Mouse (Mus musculus): Measurements from ENCODE around the gene Ppp3ca.

Ppp3ca gene

GRCm38 (mm10) chr3:136670110-136670359, at the start of gene Ppp3ca:
Gene Ppp3ca, plus strand, starts transcription at chr3:136670124.
- no peak for DNase-seq (ENCODE audit: low read depth, low spot score)

DNA sequence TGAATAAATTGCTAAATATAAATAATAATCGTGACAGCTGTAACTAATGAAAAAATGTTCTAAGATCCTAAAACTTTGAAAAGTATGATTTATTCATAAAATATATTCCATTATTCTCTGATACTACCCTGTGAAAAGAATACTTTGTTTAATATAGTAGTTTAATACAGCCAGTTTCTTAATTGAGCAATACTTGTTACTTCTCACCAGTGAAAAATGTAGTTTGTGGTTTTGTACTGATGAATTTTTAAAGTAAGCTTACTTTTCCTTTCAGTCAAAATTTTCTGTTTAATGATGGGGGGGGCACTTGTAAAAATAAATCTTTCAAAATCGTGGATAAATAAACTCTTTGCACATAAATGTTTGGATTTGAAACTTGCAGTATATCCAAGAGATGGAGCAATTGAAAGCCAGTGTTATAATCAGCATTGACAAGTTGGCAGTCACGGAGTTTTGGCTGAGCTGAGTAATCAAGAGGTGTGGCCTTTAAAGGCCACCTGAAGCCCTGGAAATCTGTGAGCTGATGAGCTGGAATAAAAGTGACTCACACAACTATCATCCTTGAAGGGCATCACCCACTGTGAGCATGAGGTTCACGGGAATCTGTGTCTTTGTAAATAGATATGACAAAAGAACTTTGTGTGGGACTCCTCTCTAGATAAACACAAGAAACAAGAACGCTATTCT, 29.2 kb upstream of the Ppp3ca start:
- no peak for DNase-seq (ENCODE audit: low read depth, low spot score)

DNA sequence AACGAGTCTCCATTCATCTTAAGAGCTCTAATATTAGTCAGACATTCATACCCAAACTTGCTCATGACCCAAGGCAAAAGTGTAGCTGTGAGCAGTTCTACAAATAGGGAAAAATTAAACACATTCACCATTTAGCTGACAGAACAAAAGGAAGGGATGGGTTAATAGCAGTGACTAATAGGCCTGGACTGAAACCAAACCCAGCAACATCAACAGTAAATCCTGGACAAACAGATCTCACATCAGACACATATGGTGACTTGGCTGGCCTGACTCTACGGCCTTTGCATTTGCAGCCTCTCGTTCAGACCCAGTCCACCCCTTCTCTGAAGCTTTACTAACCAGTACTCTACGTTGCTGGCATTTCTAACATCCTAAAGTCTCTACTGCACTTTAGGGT, 19.0 kb upstream of the Ppp3ca start:
- no peak for DNase-seq (ENCODE audit: low read depth, low spot score)

GRCm38 (mm10) chr3:136651496-136651895, 18.4 kb upstream of the Ppp3ca start:
- DNase-seq (ENCODE audit: low read depth, low spot score), result no peak

- DNase-seq (ENCODE audit: low read depth, low spot score), result no peak
Observed at GRCm38 (mm10) chr3:136656460-136657035, 13.4 kb upstream of the Ppp3ca start.

- no peak for DNase-seq (ENCODE audit: low read depth, low spot score)
Observed at GRCm38 (mm10) chr3:136658681-136659080, 11.2 kb upstream of the Ppp3ca start.

GRCm38 (mm10) chr3:136665119-136665518, 4.8 kb upstream of the Ppp3ca start:
- DNase-seq (ENCODE audit: low read depth, low spot score), result no peak

GRCm38 (mm10) chr3:136668072-136668471, 1.9 kb upstream of the Ppp3ca start:
- DNase-seq (ENCODE audit: low read depth, low spot score), result no peak

GRCm38 (mm10) chr3:136669231-136670109, 454 bp upstream of the Ppp3ca start:
- DNase-seq (ENCODE audit: low read depth, low spot score), result peak; percentile 96

DNA sequence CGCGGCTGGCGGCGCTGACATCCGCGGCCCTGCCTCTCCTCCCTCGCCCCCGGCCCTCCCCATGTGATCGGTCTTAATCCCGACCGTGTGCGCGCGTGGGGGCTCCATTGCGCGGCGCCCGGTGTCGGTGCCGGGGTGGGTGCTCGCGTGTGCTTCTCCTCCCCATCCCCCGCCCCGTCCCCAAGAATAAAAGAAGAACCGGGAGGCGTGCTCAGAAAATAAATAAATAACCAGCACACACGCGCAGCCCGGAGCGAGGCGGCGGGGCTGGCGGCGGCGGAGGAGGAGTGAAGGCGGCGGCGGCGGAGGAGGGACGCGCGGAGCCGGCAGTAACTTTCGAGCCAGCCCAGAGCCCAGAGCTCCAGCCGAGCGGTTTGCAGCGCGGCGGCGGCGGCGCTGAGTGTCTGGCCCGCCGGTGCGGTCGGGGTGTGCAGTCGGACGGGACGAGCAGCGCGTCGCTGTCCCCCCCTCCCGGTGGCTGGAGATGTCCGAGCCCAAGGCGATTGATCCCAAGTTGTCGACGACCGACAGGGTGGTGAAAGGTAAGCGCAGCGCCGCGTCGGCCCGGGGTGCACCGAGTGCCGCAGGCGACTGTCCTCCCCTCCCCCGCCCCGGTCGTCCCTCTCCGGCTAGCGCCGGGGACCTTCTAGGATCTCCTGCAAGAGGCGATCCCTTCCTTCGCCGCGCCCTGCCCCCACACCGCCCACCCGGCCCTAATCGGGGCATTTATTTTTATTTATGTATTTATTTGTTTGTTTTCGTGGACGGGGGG, 622 bp downstream of the Ppp3ca start:
- DNase-seq (ENCODE audit: low read depth, low spot score), result peak; percentile 51

DNA sequence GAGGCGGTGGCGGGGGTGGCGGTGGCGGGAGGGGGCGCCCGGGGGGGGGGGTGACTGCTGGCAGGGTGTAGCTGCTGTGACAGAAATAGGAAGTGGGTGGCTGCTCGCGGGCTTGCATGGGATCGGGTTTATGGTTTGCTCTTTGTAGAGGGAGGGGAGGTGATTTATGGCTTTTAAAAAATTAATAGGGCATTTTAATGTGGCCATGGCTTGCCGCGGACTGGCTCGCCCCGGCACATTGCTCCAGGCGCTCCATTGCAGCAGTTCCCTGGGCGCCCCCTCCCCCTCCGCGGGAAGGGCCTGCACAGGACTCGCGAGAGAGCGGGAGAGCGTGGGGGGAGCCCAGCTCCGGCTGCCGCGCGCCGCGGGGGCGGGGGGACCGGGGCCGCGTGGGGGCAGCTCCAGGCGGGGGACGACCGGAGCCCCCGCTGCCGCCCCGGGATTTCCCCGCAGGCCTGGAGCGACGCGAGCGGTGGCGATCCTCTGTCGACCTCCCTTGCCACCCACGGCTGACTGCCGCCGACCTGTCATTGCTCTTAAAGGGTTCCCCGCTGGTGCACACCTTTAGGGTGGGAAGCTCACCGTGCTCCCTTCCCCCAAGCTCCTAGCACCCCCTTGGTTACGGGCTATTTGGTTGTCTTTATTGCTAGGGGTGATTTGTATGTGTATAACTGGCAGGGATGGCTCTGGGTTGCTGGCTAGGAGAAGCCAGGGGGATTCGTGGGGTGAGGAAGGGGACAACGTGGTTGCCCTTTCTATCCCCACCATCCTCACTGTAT, 1.4 kb downstream of the Ppp3ca start:
- DNase-seq (ENCODE audit: low read depth, low spot score), result peak; percentile 68

- DNase-seq (ENCODE audit: low read depth, low spot score), result no peak
Observed at GRCm38 (mm10) chr3:136671940-136672278, 2.0 kb downstream of the Ppp3ca start.

DNA sequence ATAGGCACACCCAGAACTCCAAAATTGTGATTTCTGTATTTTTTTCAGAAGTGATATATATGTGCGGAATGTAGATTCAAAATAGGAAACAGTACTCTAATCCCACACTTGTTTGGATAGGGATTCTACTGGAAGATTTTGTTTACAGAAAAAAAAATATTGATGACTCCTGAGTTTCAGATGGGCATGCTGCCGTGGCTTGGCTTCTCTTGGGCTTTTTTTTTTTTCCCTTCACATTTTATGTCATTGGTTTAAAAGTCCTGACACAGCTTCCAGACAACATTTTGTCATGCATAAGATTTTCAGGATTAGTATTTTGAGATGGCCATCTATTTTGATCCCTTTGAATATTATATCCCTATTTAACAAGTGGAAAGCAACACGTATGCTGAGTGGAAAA, 2.9 kb downstream of the Ppp3ca start:
- DNase-seq (ENCODE audit: low read depth, low spot score), result no peak

GRCm38 (mm10) chr3:136673363-136673762, 3.4 kb downstream of the Ppp3ca start:
- no peak for DNase-seq (ENCODE audit: low read depth, low spot score)

GRCm38 (mm10) chr3:136674486-136674885, 4.6 kb downstream of the Ppp3ca start:
- no peak for DNase-seq (ENCODE audit: low read depth, low spot score)

DNA sequence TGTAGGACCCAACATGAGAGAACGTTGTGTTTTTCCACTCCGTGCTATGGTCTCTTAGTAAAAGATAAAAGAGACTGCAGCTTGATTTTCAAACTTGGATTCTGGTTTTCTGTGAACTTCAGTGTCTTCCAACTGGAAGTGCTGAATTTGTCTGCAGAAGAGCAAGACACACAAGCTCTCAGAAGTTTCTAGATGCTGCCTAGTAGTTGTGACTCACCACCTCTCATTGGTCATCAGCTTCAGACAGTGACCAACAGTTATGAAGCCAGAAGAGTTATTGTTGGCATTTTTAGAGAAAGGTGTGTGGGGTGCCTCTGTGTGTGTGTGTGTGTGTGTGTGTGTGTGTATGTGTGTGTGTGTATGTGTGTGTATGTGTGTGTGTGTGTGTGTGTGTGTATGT, 7.1 kb downstream of the Ppp3ca start:
- DNase-seq (ENCODE audit: low read depth, low spot score), result no peak

GRCm38 (mm10) chr3:136678386-136678785, 8.5 kb downstream of the Ppp3ca start:
- DNase-seq (ENCODE audit: low read depth, low spot score), result no peak

- no peak for DNase-seq (ENCODE audit: low read depth, low spot score)
Observed at GRCm38 (mm10) chr3:136679903-136680491, 10.1 kb downstream of the Ppp3ca start.

DNA sequence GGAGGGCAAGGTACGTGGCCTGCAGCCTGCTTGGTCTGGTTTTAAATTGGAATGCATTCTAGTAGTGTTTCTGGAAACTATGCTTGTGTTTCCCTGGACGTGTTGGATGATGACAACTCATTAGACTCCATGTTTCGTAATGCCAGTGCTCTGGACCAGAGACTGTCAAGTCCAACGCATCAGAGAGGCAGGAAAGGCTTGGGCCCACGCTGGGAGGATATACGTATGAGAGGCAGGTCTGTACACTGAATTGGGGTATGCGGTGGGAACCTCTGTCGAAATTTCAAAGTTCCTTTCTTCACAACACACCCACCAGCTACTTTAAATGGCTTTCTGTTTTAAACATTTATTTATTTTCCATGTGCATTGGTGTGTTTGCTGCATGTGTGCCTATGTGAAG, 12.3 kb downstream of the Ppp3ca start:
- DNase-seq (ENCODE audit: low read depth, low spot score), result no peak

DNA sequence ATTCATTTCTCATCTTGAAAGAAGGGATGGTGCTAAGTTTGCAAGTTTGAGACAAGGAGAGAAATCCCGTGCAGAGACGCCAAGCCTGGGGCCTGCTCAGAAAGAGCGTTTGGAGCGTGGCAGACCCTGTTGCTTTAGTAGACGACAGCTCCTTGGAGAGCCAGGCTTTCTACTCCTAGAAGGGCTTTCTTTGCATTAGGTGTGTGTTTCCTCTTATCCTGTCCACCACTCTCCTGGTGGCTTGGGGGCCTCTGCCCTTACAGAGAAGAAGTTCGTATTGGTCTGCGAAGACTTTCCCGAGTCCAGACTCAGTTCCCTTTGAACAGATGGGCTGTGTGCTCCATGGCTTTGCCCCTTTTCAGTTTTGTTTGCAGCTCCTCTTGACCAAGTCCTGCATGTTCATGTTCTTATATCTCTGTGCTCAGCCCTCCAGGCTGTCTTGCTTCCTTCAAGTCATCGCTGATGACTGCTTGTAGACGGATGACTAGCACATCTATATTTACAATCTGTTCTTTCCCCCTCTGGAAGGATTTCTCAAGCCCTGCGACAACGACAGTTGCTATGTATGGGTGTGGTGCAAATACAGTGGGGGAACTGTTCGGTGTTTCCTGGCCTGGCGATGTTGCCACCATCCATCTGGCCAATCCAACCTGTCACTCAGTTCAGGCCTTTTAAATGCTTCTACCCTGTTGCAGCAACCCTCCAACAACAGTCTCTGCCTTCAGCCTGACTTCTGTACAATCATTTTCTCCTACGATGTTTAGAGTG, 14.5 kb downstream of the Ppp3ca start:
- no peak for DNase-seq (ENCODE audit: low read depth, low spot score)

Measured in retina, postnatal 7 days (tissue).